Mouse (Mus musculus) spleen, adult 12 weeks (tissue): ENCODE data around the gene Xdh.

Experiments
- DNase-seq: peaks from one replicate; pipeline ENCODE4 v3.0.0; 2022; ENCODE audit warnings: low spot score

The Xdh gene

GRCm38 (mm10) chr17:73942268-73942962 is 7.6 kb downstream of the Xdh start:
- no peak for DNase-seq

GRCm38 (mm10) chr17:73941816-73942215 is 8.2 kb downstream of the Xdh start:
- no peak for DNase-seq

GRCm38 (mm10) chr17:73937073-73937472 is 12.9 kb downstream of the Xdh start:
- DNase-seq = no peak

- no peak for DNase-seq
Observed at GRCm38 (mm10) chr17:73935163-73935562, 14.8 kb downstream of the Xdh start.

GRCm38 (mm10) chr17:73934281-73934680 is 15.7 kb downstream of the Xdh start:
- DNase-seq = no peak

- no peak for DNase-seq
Observed at GRCm38 (mm10) chr17:73933616-73934015, 16.4 kb downstream of the Xdh start.

GRCm38 (mm10) chr17:73932497-73933059 is 17.4 kb downstream of the Xdh start:
- DNase-seq = no peak

- DNase-seq = no peak
Observed at GRCm38 (mm10) chr17:73919520-73919919, 30.5 kb downstream of the Xdh start.

GRCm38 (mm10) chr17:73918944-73919381 is 31.0 kb downstream of the Xdh start:
- no peak for DNase-seq

- no peak for DNase-seq
Observed at GRCm38 (mm10) chr17:73918138-73918537, 31.9 kb downstream of the Xdh start.

GRCm38 (mm10) chr17:73917713-73918112 is 32.3 kb downstream of the Xdh start:
- DNase-seq = no peak

GRCm38 (mm10) chr17:73914730-73915129 is 35.3 kb downstream of the Xdh start:
- DNase-seq = no peak

GRCm38 (mm10) chr17:73906076-73906475 is 43.9 kb downstream of the Xdh start:
- DNase-seq = no peak

- no peak for DNase-seq
Observed at GRCm38 (mm10) chr17:73905043-73905750, 44.8 kb downstream of the Xdh start.

GRCm38 (mm10) chr17:73903121-73903520 is 46.9 kb downstream of the Xdh start:
- DNase-seq = no peak

GRCm38 (mm10) chr17:73902234-73902636 is 47.8 kb downstream of the Xdh start:
- DNase-seq = no peak

GRCm38 (mm10) chr17:73894399-73894798 is 55.6 kb downstream of the Xdh start:
- DNase-seq = no peak

GRCm38 (mm10) chr17:73893822-73894221 is 56.2 kb downstream of the Xdh start:
- DNase-seq = no peak

- no peak for DNase-seq
Observed at GRCm38 (mm10) chr17:73893207-73893606, 56.8 kb downstream of the Xdh start.

GRCm38 (mm10) chr17:73891590-73891989 is 58.4 kb downstream of the Xdh start:
- DNase-seq = no peak

GRCm38 (mm10) chr17:73886071-73886785 is 63.8 kb downstream of the Xdh start:
- no peak for DNase-seq

GRCm38 (mm10) chr17:73883332-73883731 is 66.7 kb downstream of the Xdh start:
- DNase-seq = no peak

- peak; percentile 19 for DNase-seq
Observed at GRCm38 (mm10) chr17:73882194-73882593, 67.8 kb downstream of the Xdh start.
